30 mouse cellular contexts compared by ENCODE assay signal in genomic region chr16:88251049-88251448, GRCm38 (mm10). TPM values are rescaled to one million over a fixed set of nuclear protein-coding genes. Genes with fewer than 3 reads are reported as not detected.
A peak's percentile ranks its signal among the peaks of the same experiment; 100 is the strongest.
DNase-seq lines count a peak whose midpoint lies in the region; ATAC-seq and TF ChIP-seq lines count a peak whose summit lies in the region.
"Had no signal": no experiment of that assay in that cellular context is flagged by ENCODE, and none has a peak within 500 bp of the region (broad histone marks: within the 10 kb centered on the region; RNA-seq: fewer than 3 reads in every experiment).

No protein-coding gene starts in this region.

- H3K36me3 ChIP-seq in midbrain, embryonic 13.5 days: no peaks in the 10 kb centered on the region
- no peaks in the 10 kb centered on the region for H3K36me3 ChIP-seq in midbrain, embryonic 16.5 days (ENCODE audit: control insufficient read depth, insufficient read depth, low read length)
- no peaks in the 10 kb centered on the region for H3K36me3 ChIP-seq in embryonic facial prominence, embryonic 14.5 days (ENCODE audit: control insufficient read depth, insufficient read depth, low read length)
- no peaks in the 10 kb centered on the region for H3K36me3 ChIP-seq in midbrain, postnatal 0 days (ENCODE audit: insufficient read depth, low read length)
- H3K36me3 ChIP-seq in intestine, embryonic 15.5 days: no peaks in the 10 kb centered on the region
- H3K36me3 ChIP-seq: embryonic facial prominence, embryonic 12.5 days; forebrain, embryonic 10.5 days; heart, embryonic 10.5 days; heart, embryonic 13.5 days had no signal

- H3K4me3 ChIP-seq in midbrain, embryonic 13.5 days (replicated peaks): no peak overlapping the region
- no peak overlapping the region for H3K4me3 ChIP-seq in midbrain, embryonic 16.5 days (ENCODE audit: low read depth, low read length)
- H3K4me3 ChIP-seq in embryonic facial prominence, embryonic 14.5 days (ENCODE audit: low read depth, low read length): no peak overlapping the region
- H3K4me3 ChIP-seq in midbrain, postnatal 0 days (ENCODE audit: low read depth, low read length): no peak overlapping the region
- no peak overlapping the region for H3K4me3 ChIP-seq in layer of hippocampus, adult 2 months
- no peak overlapping the region for H3K4me3 ChIP-seq in intestine, embryonic 15.5 days (replicated peaks)
- H3K4me3 ChIP-seq: embryonic facial prominence, embryonic 12.5 days; forebrain, embryonic 10.5 days; forebrain, embryonic 13.5 days; heart, adult 2 months; heart, embryonic 10.5 days; heart, embryonic 13.5 days had no signal

- no peak for TF ChIP-seq CTCF in brain, embryonic 14.5 days (IDR thresholded peaks at IDR 0.05; ENCODE audit: borderline replicate concordance, extremely low read depth, insufficient read depth, insufficient read length)
- no peak for TF ChIP-seq CTCF in midbrain, postnatal 0 days (IDR thresholded peaks at IDR 0.05)
- no peak for TF ChIP-seq CTCF in layer of hippocampus, adult 2 months (conservative IDR thresholded peaks at IDR 0.05)

- no peak for TF ChIP-seq POLR2A in brain, embryonic 14.5 days (IDR thresholded peaks at IDR 0.05; ENCODE audit: borderline replicate concordance, extremely low read depth, insufficient read depth, insufficient read length, poor library complexity, severe bottlenecking)

- DNase-seq in brain, embryonic 14.5 days (ENCODE audit: low read depth): peak; percentile 30
- peak; percentile 50 for DNase-seq in embryonic facial prominence, embryonic 14.5 days (ENCODE audit: low spot score)
- no peak for DNase-seq in midbrain, postnatal 0 days (ENCODE audit: low spot score)
- DNase-seq in layer of hippocampus, adult 2 months (ENCODE audit: low spot score in 2 of 2): no peak
- DNase-seq: adrenal gland, adult 2 months; adrenal gland, postnatal 14 days; cerebellum, adult 11-12 months; cerebellum, adult 9-10 months; cerebellum, postnatal 14 days; gastrocnemius, postnatal 10 days; gastrocnemius, postnatal 36 days; heart, adult 2 months; heart, postnatal 14 days; heart, postnatal 4 days had no signal

- H3K4me2 ChIP-seq in midbrain, embryonic 13.5 days (replicated peaks): no peak overlapping the region
- H3K4me2 ChIP-seq in midbrain, embryonic 16.5 days (ENCODE audit: low read length): no peak overlapping the region
- no peak overlapping the region for H3K4me2 ChIP-seq in embryonic facial prominence, embryonic 14.5 days (ENCODE audit: low read depth, low read length)
- H3K4me2 ChIP-seq in midbrain, postnatal 0 days (ENCODE audit: low read depth, low read length, poor library complexity, severe bottlenecking): no peak overlapping the region
- H3K4me2 ChIP-seq in intestine, embryonic 15.5 days (replicated peaks): no peak overlapping the region
- H3K4me2 ChIP-seq: embryonic facial prominence, embryonic 12.5 days; forebrain, embryonic 13.5 days; heart, embryonic 13.5 days; hindbrain, embryonic 14.5 days had no signal

- no peak overlapping the region for H3K27ac ChIP-seq in midbrain, embryonic 13.5 days
- H3K27ac ChIP-seq in midbrain, embryonic 16.5 days (ENCODE audit: low read length): no peak overlapping the region
- no peak overlapping the region for H3K27ac ChIP-seq in embryonic facial prominence, embryonic 14.5 days (replicated peaks; ENCODE audit: low read depth, low read length)
- no peak overlapping the region for H3K27ac ChIP-seq in midbrain, postnatal 0 days (ENCODE audit: low read depth, low read length)
- no peak overlapping the region for H3K27ac ChIP-seq in layer of hippocampus, adult 2 months
- no peak overlapping the region for H3K27ac ChIP-seq in intestine, embryonic 15.5 days
- H3K27ac ChIP-seq: embryonic facial prominence, embryonic 12.5 days; forebrain, embryonic 10.5 days; forebrain, embryonic 13.5 days; heart, adult 2 months; heart, embryonic 10.5 days; heart, embryonic 13.5 days; hindbrain, embryonic 14.5 days; hindbrain, postnatal 0 days had no signal

- H3K4me1 ChIP-seq in midbrain, embryonic 13.5 days (replicated peaks): peaks cover 9% of the 10 kb centered on the region
- peaks cover 7% of the 10 kb centered on the region; the same call in 1 of the 2 replicates for H3K4me1 ChIP-seq in midbrain, embryonic 16.5 days (ENCODE audit: control insufficient read depth, insufficient read depth, low read length)
- H3K4me1 ChIP-seq in embryonic facial prominence, embryonic 14.5 days (ENCODE audit: control insufficient read depth, insufficient read depth, low read length): no peaks in the 10 kb centered on the region
- H3K4me1 ChIP-seq in midbrain, postnatal 0 days (ENCODE audit: insufficient read depth, low read length): no peaks in the 10 kb centered on the region
- no peaks in the 10 kb centered on the region for H3K4me1 ChIP-seq in intestine, embryonic 15.5 days (replicated peaks)
- H3K4me1 ChIP-seq: embryonic facial prominence, embryonic 12.5 days; heart, embryonic 10.5 days; heart, embryonic 13.5 days had no signal

- ATAC-seq in midbrain, embryonic 13.5 days: peak; percentile 71; the same call in 1 of the 2 replicates
- no peak for ATAC-seq in midbrain, embryonic 16.5 days
- ATAC-seq in embryonic facial prominence, embryonic 14.5 days (ENCODE audit: low read depth): peak; percentile 37
- peak; percentile 52; the same call in 1 of the 2 replicates for ATAC-seq in midbrain, postnatal 0 days (ENCODE audit: low FRiP score)
- ATAC-seq in intestine, embryonic 15.5 days: no peak
- ATAC-seq: CD4-positive, CD25-positive, alpha-beta regulatory T cell, adult 4 months; forebrain, embryonic 13.5 days; forebrain, embryonic 16.5 days; hindbrain, postnatal 0 days had no signal

- no peaks in the 10 kb centered on the region for H3K27me3 ChIP-seq in midbrain, embryonic 13.5 days
- no peaks in the 10 kb centered on the region for H3K27me3 ChIP-seq in midbrain, embryonic 16.5 days (ENCODE audit: control insufficient read depth, insufficient read depth, low read depth, low read length)
- no peaks in the 10 kb centered on the region for H3K27me3 ChIP-seq in embryonic facial prominence, embryonic 14.5 days (replicated peaks; ENCODE audit: control insufficient read depth, insufficient read depth, low read length)
- no peaks in the 10 kb centered on the region for H3K27me3 ChIP-seq in midbrain, postnatal 0 days (ENCODE audit: insufficient read depth, low read length)
- no peaks in the 10 kb centered on the region for H3K27me3 ChIP-seq in intestine, embryonic 15.5 days (replicated peaks)
- H3K27me3 ChIP-seq: embryonic facial prominence, embryonic 12.5 days; forebrain, embryonic 13.5 days; heart, embryonic 13.5 days had no signal

- 53% methylated on average over 5 of the region's 5 CpGs for WGBS in midbrain, embryonic 13.5 days
- 46% methylated on average over 5 of the region's 5 CpGs for WGBS in midbrain, embryonic 16.5 days
- 55% methylated on average over 5 of the region's 5 CpGs for WGBS in embryonic facial prominence, embryonic 14.5 days
- 48% methylated on average over 5 of the region's 5 CpGs for WGBS in midbrain, postnatal 0 days
- 67% methylated on average over 5 of the region's 5 CpGs for WGBS in intestine, embryonic 15.5 days

- H3K9me3 ChIP-seq in midbrain, embryonic 13.5 days: no peaks in the 10 kb centered on the region
- no peaks in the 10 kb centered on the region for H3K9me3 ChIP-seq in midbrain, embryonic 16.5 days (replicated peaks; ENCODE audit: control insufficient read depth, low read length, poor library complexity, severe bottlenecking)
- H3K9me3 ChIP-seq in embryonic facial prominence, embryonic 14.5 days (ENCODE audit: control insufficient read depth, low read length): no peaks in the 10 kb centered on the region
- H3K9me3 ChIP-seq in midbrain, postnatal 0 days (ENCODE audit: low read length): no peaks in the 10 kb centered on the region
- no peaks in the 10 kb centered on the region for H3K9me3 ChIP-seq in intestine, embryonic 15.5 days
- H3K9me3 ChIP-seq: embryonic facial prominence, embryonic 12.5 days; forebrain, embryonic 10.5 days; forebrain, embryonic 13.5 days; heart, embryonic 10.5 days; heart, embryonic 13.5 days had no signal

- no peak overlapping the region for H3K9ac ChIP-seq in midbrain, embryonic 13.5 days (replicated peaks)
- no peak overlapping the region for H3K9ac ChIP-seq in midbrain, embryonic 16.5 days (ENCODE audit: low read depth, low read length)
- H3K9ac ChIP-seq in embryonic facial prominence, embryonic 14.5 days (ENCODE audit: low read depth, low read length): no peak overlapping the region
- H3K9ac ChIP-seq in midbrain, postnatal 0 days (replicated peaks; ENCODE audit: low read length, poor library complexity, severe bottlenecking): no peak overlapping the region
- H3K9ac ChIP-seq in intestine, embryonic 15.5 days: no peak overlapping the region
- H3K9ac ChIP-seq: embryonic facial prominence, embryonic 12.5 days; forebrain, embryonic 13.5 days; heart, embryonic 13.5 days; hindbrain, embryonic 14.5 days had no signal

RNA-seq across cellular contexts. Expression of gene Grik1, which starts 39.0 kb away (rescaled TPM):
- polyA plus RNA-seq in midbrain, embryonic 13.5 days (2015; fragmentation: Nextera tagmentation; extraction: Ambion mirVana): 14.0 and 16.1 TPM in 2 replicates
- polyA plus RNA-seq in midbrain, embryonic 16.5 days (2015; fragmentation: Nextera tagmentation; extraction: Ambion mirVana): 32.9 and 37.0 TPM in 2 replicates
- 15.0 and 21.0 TPM in 2 replicates for polyA plus RNA-seq in brain, embryonic 14.5 days (2012; rRNA removed)
- polyA plus RNA-seq in embryonic facial prominence, embryonic 14.5 days (2014; fragmentation: Nextera tagmentation; extraction: Ambion mirVana): 4.6 and 5.7 TPM in 2 replicates
- 30.4 and 40.0 TPM in 2 replicates for total RNA-seq in midbrain, postnatal 0 days (2014; rRNA removed)
- 36.8 and 37.1 TPM in 2 replicates for polyA plus RNA-seq in midbrain, postnatal 0 days (2015; fragmentation: Nextera tagmentation; extraction: Ambion mirVana)
- total RNA-seq in layer of hippocampus, adult 2 months (2021): 10 to 100 TPM; 12.7 to 14.6 TPM
- polyA plus RNA-seq in intestine, embryonic 15.5 days (2015; fragmentation: Nextera tagmentation; extraction: Ambion mirVana): 1.4 and 1.5 TPM in 2 replicates
- total RNA-seq: adrenal gland, adult 2 months; adrenal gland, postnatal 14 days; gastrocnemius, adult 18-20 months; gastrocnemius, postnatal 36 days; granulocyte monocyte progenitor cell, adult 5-6 weeks; heart, adult 2 months; MEL had no signal
- polyA plus RNA-seq: C2C12; CD4-positive, CD25-positive, alpha-beta regulatory T cell, adult 4 months; heart, adult 2 months had no signal

Comparison
In these comparisons a context has a peak if more than half of its experiments do, and no peak if none do; other contexts are left out.
1. ATAC-seq: peak in midbrain, embryonic 13.5 days (single experiment), embryonic facial prominence, embryonic 14.5 days (single experiment) and midbrain, postnatal 0 days (single experiment); none in midbrain, embryonic 16.5 days (single experiment) and intestine, embryonic 15.5 days (single experiment).
2. DNase-seq: peak in brain, embryonic 14.5 days (single experiment) and embryonic facial prominence, embryonic 14.5 days (single experiment); none in midbrain, postnatal 0 days (single experiment) and layer of hippocampus, adult 2 months (0 of 2).